Mouse (Mus musculus) stomach, embryonic 14.5 days (tissue): ENCODE data around the gene Astn2. TPM values are rescaled to one million over a fixed set of nuclear protein-coding genes. Genes with fewer than 3 reads are reported as not detected.

Experiments
- ATAC-seq: fragments of 200-750 bp; cut with Nextera tagmentation; 2 replicates; pipeline ENCODE4 v1.8.0; 2017; ENCODE audit warnings: low read depth, moderate TSS enrichment; ENCODE audit not compliant: insufficient number of reproducible peaks, insufficient read depth, low FRiP score
- H3K27ac ChIP-seq: fragments of 300-500 bp; sonication (generic); 2 replicates; pipeline ENCODE4 v1.5.1; 2014; ENCODE audit warnings: mild to moderate bottlenecking, low read length, moderate library complexity, mixed read lengths
- H3K27me3 ChIP-seq: fragments of 300-500 bp; sonication (generic); 2 replicates; pipeline ENCODE4 v1.6.1; 2014; ENCODE audit warnings: low read length, control low read depth, mixed read lengths; ENCODE audit not compliant: control insufficient read depth, insufficient read depth
- H3K36me3 ChIP-seq: fragments of 300-500 bp; sonication (generic); 2 replicates; pipeline ENCODE4 v1.6.1; 2014; ENCODE audit warnings: mild to moderate bottlenecking, control low read depth, low read length, moderate library complexity, mixed read lengths; ENCODE audit not compliant: control insufficient read depth, insufficient read depth
- H3K4me1 ChIP-seq: fragments of 300-500 bp; sonication (generic); 2 replicates; pipeline ENCODE4 v1.6.1; 2014; ENCODE audit warnings: low read length, control low read depth, mixed read lengths; ENCODE audit not compliant: control insufficient read depth, insufficient read depth
- H3K4me2 ChIP-seq: fragments of 300-500 bp; sonication (generic); replicated peaks from 2 replicates; pipeline ENCODE4 v1.6.1; 2014; ENCODE audit warnings: low read depth, low read length, control low read depth
- H3K4me3 ChIP-seq: fragments of 300-500 bp; sonication (generic); 2 replicates; pipeline ENCODE4 v1.5.1; 2014; ENCODE audit warnings: low read depth, low read length, control low read depth
- H3K9ac ChIP-seq: fragments of 300-500 bp; sonication (generic); replicated peaks from 2 replicates; pipeline ENCODE4 v1.6.1; 2014; ENCODE audit warnings: low read depth, mild to moderate bottlenecking, control low read depth, low read length, moderate library complexity, mixed read lengths
- H3K9me3 ChIP-seq: fragments of 300-500 bp; sonication (generic); 2 replicates; pipeline ENCODE4 v1.6.1; 2016; ENCODE audit warnings: low read depth, low read length, control low read depth; ENCODE audit not compliant: control insufficient read depth
- WGBS: fragments of 180-500 bp; shearing (Covaris S2); extraction: QIAGEN DNeasy Blood & Tissue Kit; methylation state at CpG from one replicate; pipeline ENCODE4 v1.1.7; 2014; 5-methylcytosine and 5-hydroxymethylcytosine counted together
- polyA plus RNA-seq: library from polyadenylated mRNA; unstranded; fragments of >200 nt; fragmentation: Nextera tagmentation; extraction: Ambion mirVana; gene quantifications from 2 replicates; pipeline ENCODE4 v1.2.1, GENCODE M21; 2014

Gene Astn2
- polyA plus RNA-seq, 1 experiment from 2014 or later = 0.64 TPM

GRCm38 (mm10) chr4:66122766-66123358, 281.5 kb downstream of the Astn2 start:
- Histone ChIP-seq H3K27ac (no peak overlapping the region), H3K4me1 (no peaks in the 10 kb centered on the region), H3K36me3 (no peaks in the 10 kb centered on the region), H3K4me2 (no peak overlapping the region), H3K4me3 (no peak overlapping the region), H3K9ac (no peak overlapping the region), H3K27me3 (no peaks in the 10 kb centered on the region), H3K9me3 (no peaks in the 10 kb centered on the region)
- WGBS = 80% methylated on average over 7 of the region's 7 CpGs
- no peak for ATAC-seq

GRCm38 (mm10) chr4:66114243-66114642, 290.2 kb downstream of the Astn2 start:
- no peak overlapping the region for H3K27ac ChIP-seq
- 86% methylated on average over 2 of the region's 2 CpGs for WGBS
- no peak for ATAC-seq
- no peak overlapping the region for H3K4me3 ChIP-seq
- H3K27me3 ChIP-seq = no peaks in the 10 kb centered on the region
- H3K4me1 ChIP-seq = no peaks in the 10 kb centered on the region
- H3K36me3 ChIP-seq = no peaks in the 10 kb centered on the region
- H3K9me3 ChIP-seq = no peaks in the 10 kb centered on the region
- H3K9ac ChIP-seq = no peak overlapping the region
- H3K4me2 ChIP-seq = no peak overlapping the region

GRCm38 (mm10) chr4:66102037-66102436, 302.4 kb downstream of the Astn2 start:
- Histone ChIP-seq H3K27ac (no peak overlapping the region), H3K9ac (no peak overlapping the region), H3K9me3 (no peaks in the 10 kb centered on the region), H3K36me3 (no peaks in the 10 kb centered on the region), H3K4me1 (no peaks in the 10 kb centered on the region), H3K4me2 (no peak overlapping the region), H3K4me3 (no peak overlapping the region), H3K27me3 (no peaks in the 10 kb centered on the region)
- no peak for ATAC-seq
- WGBS = 61% methylated on average over 5 of the region's 5 CpGs

- 70% methylated on average over 1 of the region's 1 CpGs for WGBS
- H3K9ac ChIP-seq = no peak overlapping the region
- no peak overlapping the region for H3K4me2 ChIP-seq
- no peaks in the 10 kb centered on the region for H3K36me3 ChIP-seq
- no peaks in the 10 kb centered on the region for H3K9me3 ChIP-seq
- H3K4me3 ChIP-seq = no peak overlapping the region
- H3K27ac ChIP-seq = no peak overlapping the region
- no peak for ATAC-seq
- no peaks in the 10 kb centered on the region for H3K27me3 ChIP-seq
- H3K4me1 ChIP-seq = no peaks in the 10 kb centered on the region
Measured at GRCm38 (mm10) chr4:66097629-66098028, 306.8 kb downstream of the Astn2 start.

GRCm38 (mm10) chr4:66096104-66096503, 308.3 kb downstream of the Astn2 start:
- Histone ChIP-seq H3K4me3 (no peak overlapping the region), H3K27me3 (no peaks in the 10 kb centered on the region), H3K36me3 (no peaks in the 10 kb centered on the region), H3K4me2 (no peak overlapping the region), H3K4me1 (no peaks in the 10 kb centered on the region), H3K27ac (no peak overlapping the region), H3K9ac (no peak overlapping the region), H3K9me3 (no peaks in the 10 kb centered on the region)
- ATAC-seq = no peak
- WGBS = 77% methylated on average over 2 of the region's 2 CpGs

- Histone ChIP-seq H3K9me3 (no peaks in the 10 kb centered on the region), H3K4me3 (no peak overlapping the region), H3K9ac (no peak overlapping the region), H3K36me3 (no peaks in the 10 kb centered on the region), H3K27ac (no peak overlapping the region), H3K4me2 (no peak overlapping the region), H3K4me1 (no peaks in the 10 kb centered on the region), H3K27me3 (no peaks in the 10 kb centered on the region)
- no peak for ATAC-seq
Measured at GRCm38 (mm10) chr4:66057161-66057560, 347.2 kb downstream of the Astn2 start.

GRCm38 (mm10) chr4:66055690-66056089, 348.7 kb downstream of the Astn2 start:
- 89% methylated on average over 4 of the region's 4 CpGs for WGBS

GRCm38 (mm10) chr4:66043014-66043672, 361.3 kb downstream of the Astn2 start:
- no peaks in the 10 kb centered on the region for H3K27me3 ChIP-seq
- H3K4me2 ChIP-seq = no peak overlapping the region
- no peak overlapping the region for H3K4me3 ChIP-seq
- no peak overlapping the region for H3K9ac ChIP-seq
- H3K36me3 ChIP-seq = no peaks in the 10 kb centered on the region
- H3K27ac ChIP-seq = no peak overlapping the region
- H3K4me1 ChIP-seq = no peaks in the 10 kb centered on the region
- ATAC-seq = no peak
- WGBS = 86% methylated on average over 3 of the region's 3 CpGs
- H3K9me3 ChIP-seq = no peaks in the 10 kb centered on the region

More at GRCm38 (mm10) chr4:66055690-66056089, 348.7 kb downstream of the Astn2 start:
- Histone ChIP-seq H3K27ac (no peak overlapping the region), H3K4me3 (no peak overlapping the region), H3K27me3 (no peaks in the 10 kb centered on the region), H3K4me2 (no peak overlapping the region), H3K4me1 (no peaks in the 10 kb centered on the region), H3K9ac (no peak overlapping the region), H3K9me3 (no peaks in the 10 kb centered on the region), H3K36me3 (no peaks in the 10 kb centered on the region)
- ATAC-seq = no peak

GRCm38 (mm10) chr4:66033826-66034225, 370.6 kb downstream of the Astn2 start:
- H3K9ac ChIP-seq = no peak overlapping the region
- H3K27ac ChIP-seq = no peak overlapping the region
- no peaks in the 10 kb centered on the region for H3K4me1 ChIP-seq
- no peak overlapping the region for H3K4me3 ChIP-seq
- H3K36me3 ChIP-seq = no peaks in the 10 kb centered on the region
- no peak for ATAC-seq
- H3K4me2 ChIP-seq = no peak overlapping the region
- peaks cover 4% of the 10 kb centered on the region; the same call in 1 of the 2 replicates for H3K9me3 ChIP-seq
- no peaks in the 10 kb centered on the region for H3K27me3 ChIP-seq
- WGBS = 64% methylated on average over 3 of the region's 3 CpGs
